ENCODE assay signal across 23 mouse cellular contexts in the genomic region with DNA sequence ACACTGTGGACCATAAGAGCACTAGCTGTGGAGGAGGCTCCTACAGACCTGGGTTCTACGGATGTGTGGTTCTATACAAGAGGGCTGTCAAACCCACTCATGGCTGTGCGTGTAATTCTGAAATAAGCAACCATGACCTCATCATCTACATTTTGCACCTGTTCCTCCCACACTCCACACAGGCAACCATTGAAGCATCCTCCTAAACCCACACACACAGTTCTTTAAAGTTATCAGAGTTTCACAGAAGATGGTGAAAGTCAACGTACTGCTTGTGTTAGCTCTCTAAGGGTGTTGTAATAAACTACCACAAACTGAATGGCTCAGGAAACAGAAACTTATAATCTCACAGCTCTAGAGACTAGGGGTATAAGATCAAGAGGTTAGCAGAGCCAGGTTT.
DNase-seq lines count a peak whose midpoint lies in the region; ATAC-seq lines count a peak whose summit lies in the region.
"Had no signal": no experiment of that assay in that cellular context is flagged by ENCODE, and none has a peak within 500 bp of the region (broad histone marks: within the 10 kb centered on the region; RNA-seq: fewer than 3 reads in every experiment).

No protein-coding gene starts in this region.

- H3K27ac ChIP-seq in heart, embryonic 15.5 days, result peak overlapping the region; percentile 55
- H3K27ac ChIP-seq: forebrain, embryonic 15.5 days; heart, embryonic 10.5 days; hindbrain, embryonic 10.5 days; hindbrain, postnatal 0 days; midbrain, embryonic 13.5 days had no signal

- DNase-seq in heart, adult 11 months, result no peak
- DNase-seq in CD4-positive helper T cell, adult 2 months (ENCODE audit: low read depth, low spot score), result peak; percentile 17
- DNase-seq in cerebellum, adult 9-11 months, result no peak
- DNase-seq in left cerebral cortex, postnatal 36 days (ENCODE audit: low spot score in 2 of 2), result no peak
- DNase-seq: adrenal gland, adult 2 months; cerebellum, adult 11-12 months; cerebellum, postnatal 25 days; gastrocnemius, postnatal 36 days; kidney, postnatal 25 days; liver; liver, postnatal 0 days; lung, postnatal 10 days had no signal

- H3K4me1 ChIP-seq in heart, embryonic 15.5 days (replicated peaks), result peaks cover 10% of the 10 kb centered on the region
- H3K4me1 ChIP-seq: forebrain, embryonic 15.5 days; heart, embryonic 10.5 days; hindbrain, embryonic 10.5 days had no signal

- intact Hi-C loops in left cerebral cortex, postnatal 36 days (cut with DNase I), result no loop called here

- no peaks in the 10 kb centered on the region for H3K27me3 ChIP-seq in heart, embryonic 15.5 days
- H3K27me3 ChIP-seq: forebrain, embryonic 15.5 days; midbrain, embryonic 13.5 days had no signal

- H3K4me2 ChIP-seq in heart, embryonic 15.5 days, result no peak overlapping the region
- H3K4me2 ChIP-seq: forebrain, embryonic 15.5 days; midbrain, embryonic 13.5 days had no signal

- H3K9ac ChIP-seq in heart, embryonic 15.5 days, result no peak overlapping the region
- H3K9ac ChIP-seq: forebrain, embryonic 15.5 days; liver, postnatal 0 days; midbrain, embryonic 13.5 days had no signal

- peaks cover 4% of the 10 kb centered on the region; the same call in 1 of the 2 replicates for H3K36me3 ChIP-seq in heart, embryonic 15.5 days
- H3K36me3 ChIP-seq: forebrain, embryonic 15.5 days; heart, embryonic 10.5 days; hindbrain, embryonic 10.5 days; midbrain, embryonic 13.5 days had no signal

- 56% methylated on average over 3 of the region's 3 CpGs for WGBS in heart, embryonic 15.5 days

- no peaks in the 10 kb centered on the region for H3K9me3 ChIP-seq in heart, embryonic 15.5 days (replicated peaks)
- H3K9me3 ChIP-seq: forebrain, embryonic 15.5 days; G1E; heart, embryonic 10.5 days; hindbrain, embryonic 10.5 days; midbrain, embryonic 13.5 days had no signal

- no peak for ATAC-seq in heart, embryonic 15.5 days (replicated peaks; ENCODE audit: insufficient number of reproducible peaks, insufficient read depth, low FRiP score, low read depth)
- peak; percentile 61 for ATAC-seq in CD4-positive, CD25-positive, alpha-beta regulatory T cell, adult 4 months
- peak; percentile 53 for ATAC-seq in megakaryocyte progenitor cell, adult 5-6 weeks (replicated peaks; ENCODE audit: poor library complexity)
- ATAC-seq: forebrain, embryonic 15.5 days; hindbrain, postnatal 0 days; intestine, postnatal 0 days; liver, postnatal 0 days; midbrain, embryonic 13.5 days; Patski had no signal

- H3K4me3 ChIP-seq in heart, embryonic 15.5 days, result no peak overlapping the region
- H3K4me3 ChIP-seq: forebrain, embryonic 15.5 days; heart, embryonic 10.5 days; hindbrain, embryonic 10.5 days; midbrain, embryonic 13.5 days had no signal
